Mouse (Mus musculus) hindbrain, embryonic 16.5 days (tissue): Measurements from ENCODE around the gene Nrsn2. TPM values are rescaled to one million over a fixed set of nuclear protein-coding genes. Genes with fewer than 3 reads are reported as not detected.
A peak's percentile ranks its signal among the peaks of the same experiment; 100 is the strongest.
"Not testable (repeated sequence)": the region's sequence is repeated elsewhere in the genome, so short reads cannot be mapped to it uniquely, and the experiment has no call there.

Source experiments
- ATAC-seq: fragments of 200-750 bp; cut with Nextera tagmentation; 2 replicates; pipeline ENCODE4 v1.8.0; 2017; ENCODE audit warnings: moderate TSS enrichment, moderate library complexity
- H3K27ac ChIP-seq: fragments of 300-500 bp; sonication (generic); 2 replicates; pipeline ENCODE4 v1.5.1; 2014; ENCODE audit warnings: low read depth, mild to moderate bottlenecking, control low read depth, low read length, moderate library complexity
- H3K27me3 ChIP-seq: fragments of 300-500 bp; sonication (generic); replicated peaks from 2 replicates; pipeline ENCODE4 v1.6.1; 2014; ENCODE audit warnings: low read length; ENCODE audit not compliant: control insufficient read depth, insufficient read depth
- H3K36me3 ChIP-seq: fragments of 300-500 bp; sonication (generic); 2 replicates; pipeline ENCODE4 v1.6.1; 2014; ENCODE audit warnings: mild to moderate bottlenecking, low read length, moderate library complexity, mixed read lengths; ENCODE audit not compliant: control insufficient read depth, insufficient read depth
- H3K4me1 ChIP-seq: fragments of 300-500 bp; sonication (generic); 2 replicates; pipeline ENCODE4 v1.6.1; 2014; ENCODE audit warnings: low read depth, low read length; ENCODE audit not compliant: control insufficient read depth, insufficient read depth
- H3K4me2 ChIP-seq: fragments of 300-500 bp; sonication (generic); 2 replicates; pipeline ENCODE4 v1.6.1; 2014; ENCODE audit warnings: mild to moderate bottlenecking, low read length, control low read depth, moderate library complexity
- H3K4me3 ChIP-seq: fragments of 300-500 bp; sonication (generic); 2 replicates; pipeline ENCODE4 v1.5.1; 2014; ENCODE audit warnings: mild to moderate bottlenecking, low read length, control low read depth, moderate library complexity
- H3K9ac ChIP-seq: fragments of 300-500 bp; sonication (generic); 2 replicates; pipeline ENCODE4 v1.6.1; 2014; ENCODE audit warnings: low read depth, mild to moderate bottlenecking, control low read depth, low read length, moderate library complexity
- H3K9me3 ChIP-seq: fragments of 300-500 bp; sonication (generic); 2 replicates; pipeline ENCODE4 v1.6.1; 2014; ENCODE audit warnings: mild to moderate bottlenecking, low read length, moderate library complexity; ENCODE audit not compliant: control insufficient read depth
- WGBS: fragments of 180-500 bp; shearing (Covaris S2); extraction: QIAGEN DNeasy Blood & Tissue Kit; methylation state at CpG from one replicate; pipeline ENCODE4 v1.1.7; 2014; 5-methylcytosine and 5-hydroxymethylcytosine counted together
- polyA plus RNA-seq: library from polyadenylated mRNA; unstranded; fragments of >200 nt; fragmentation: Nextera tagmentation; extraction: Ambion mirVana; gene quantifications from 2 replicates; pipeline ENCODE4 v1.2.1, GENCODE M21; 2015

Gene Nrsn2
- polyA plus RNA-seq, 1 experiment from 2014 or later = 72.0 TPM

DNA sequence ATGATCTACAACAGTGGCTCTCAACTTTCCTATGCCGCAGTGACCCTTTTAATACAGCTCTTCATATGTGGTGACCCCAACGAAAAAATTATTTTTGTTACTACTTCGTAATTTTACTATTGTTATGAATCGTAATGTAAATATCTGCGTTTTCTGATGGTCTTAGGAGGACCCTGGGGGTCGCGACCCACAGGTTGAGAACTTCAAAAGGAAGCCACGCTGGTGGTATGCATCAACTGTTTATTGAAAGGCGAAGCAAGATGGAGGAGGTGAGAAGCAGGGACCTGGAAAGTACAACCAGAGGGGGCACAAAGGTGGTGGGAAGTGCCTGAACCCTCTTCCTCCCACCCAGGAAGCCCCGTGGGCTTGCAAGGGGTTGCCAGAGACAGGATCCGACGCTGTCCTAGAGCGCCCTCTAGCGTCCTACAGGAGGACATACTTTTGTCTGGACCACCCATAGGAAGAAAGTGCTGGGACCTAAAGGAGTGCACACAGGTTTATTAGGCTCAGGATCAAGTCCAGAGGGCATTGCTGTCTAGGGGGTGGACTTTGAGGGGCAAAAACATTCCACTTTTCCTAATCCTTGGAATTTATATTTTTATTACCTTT, 7.8 kb downstream of the Nrsn2 start:
- Histone ChIP-seq H3K27ac (no peak overlapping the region), H3K4me3 (no peak overlapping the region), H3K9ac (no peak overlapping the region), H3K36me3 (no peaks in the 10 kb centered on the region), H3K4me1 (peaks cover 3% of the 10 kb centered on the region; the same call in 1 of the 2 replicates), H3K4me2 (0 out of 2 replicates have a peak overlapping the region, but pooled peaks have one; percentile 17), H3K27me3 (no peaks in the 10 kb centered on the region), H3K9me3 (no peaks in the 10 kb centered on the region)
- ATAC-seq = peak; percentile 48; the same call in 1 of the 2 replicates
- WGBS = 30% methylated on average over 14 of the region's 14 CpGs

- ATAC-seq = no peak
Observed at GRCm38 (mm10) chr2:152367917-152368316, 8.5 kb downstream of the Nrsn2 start.

GRCm38 (mm10) chr2:152363245-152364147, 12.9 kb downstream of the Nrsn2 start:
- no peaks in the 10 kb centered on the region for H3K27me3 ChIP-seq
- H3K4me1 ChIP-seq = peaks cover 3% of the 10 kb centered on the region; the same call in 1 of the 2 replicates
- H3K9ac ChIP-seq = peak overlapping the region; percentile 38; the same call in 1 of the 2 replicates
- peak overlapping the region; percentile 48 for H3K4me2 ChIP-seq
- no peaks in the 10 kb centered on the region for H3K36me3 ChIP-seq
- H3K27ac ChIP-seq = peak overlapping the region; percentile 65
- 11% methylated on average over 17 of the region's 17 CpGs for WGBS
- H3K4me3 ChIP-seq = peak overlapping the region; percentile 26
- no peaks in the 10 kb centered on the region for H3K9me3 ChIP-seq
- ATAC-seq = peak; percentile 67

More at GRCm38 (mm10) chr2:152367917-152368316, 8.5 kb downstream of the Nrsn2 start:
- WGBS = 86% methylated on average over 5 of the region's 5 CpGs
- no peak overlapping the region for H3K9ac ChIP-seq
- H3K4me3 ChIP-seq = no peak overlapping the region
- no peak overlapping the region for H3K27ac ChIP-seq
- H3K27me3 ChIP-seq = no peaks in the 10 kb centered on the region
- H3K4me1 ChIP-seq = peaks cover 3% of the 10 kb centered on the region; the same call in 1 of the 2 replicates
- no peaks in the 10 kb centered on the region for H3K36me3 ChIP-seq
- H3K9me3 ChIP-seq = no peaks in the 10 kb centered on the region
- H3K4me2 ChIP-seq = no peak overlapping the region

DNA sequence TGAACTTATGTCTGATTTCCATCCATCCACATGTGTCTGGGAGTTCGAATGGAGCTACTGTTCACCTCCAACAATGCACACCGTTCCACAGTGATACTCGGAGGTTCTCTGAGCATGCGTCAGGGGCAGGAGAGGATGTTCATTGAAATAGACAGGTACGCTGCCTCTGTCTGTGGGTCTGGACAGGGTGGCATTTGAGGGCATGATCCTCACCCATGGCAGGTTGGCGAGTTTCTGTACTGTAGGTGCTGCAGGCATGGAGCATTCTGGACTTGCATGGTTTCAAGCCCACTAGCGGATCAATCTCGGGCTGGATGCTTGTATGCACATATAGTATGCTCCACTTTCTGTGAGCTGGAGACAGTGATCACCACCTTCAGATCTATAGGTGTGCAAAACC, 15.2 kb downstream of the Nrsn2 start:
- no peak overlapping the region for H3K9ac ChIP-seq
- no peaks in the 10 kb centered on the region for H3K9me3 ChIP-seq
- H3K27me3 ChIP-seq = no peaks in the 10 kb centered on the region
- no peak for ATAC-seq
- H3K4me3 ChIP-seq = no peak overlapping the region
- no peaks in the 10 kb centered on the region for H3K36me3 ChIP-seq
- no peak overlapping the region for H3K27ac ChIP-seq
- 92% methylated on average over 8 of the region's 8 CpGs for WGBS
- no peak overlapping the region for H3K4me2 ChIP-seq
- peaks cover 3% of the 10 kb centered on the region; the same call in 1 of the 2 replicates for H3K4me1 ChIP-seq

DNA sequence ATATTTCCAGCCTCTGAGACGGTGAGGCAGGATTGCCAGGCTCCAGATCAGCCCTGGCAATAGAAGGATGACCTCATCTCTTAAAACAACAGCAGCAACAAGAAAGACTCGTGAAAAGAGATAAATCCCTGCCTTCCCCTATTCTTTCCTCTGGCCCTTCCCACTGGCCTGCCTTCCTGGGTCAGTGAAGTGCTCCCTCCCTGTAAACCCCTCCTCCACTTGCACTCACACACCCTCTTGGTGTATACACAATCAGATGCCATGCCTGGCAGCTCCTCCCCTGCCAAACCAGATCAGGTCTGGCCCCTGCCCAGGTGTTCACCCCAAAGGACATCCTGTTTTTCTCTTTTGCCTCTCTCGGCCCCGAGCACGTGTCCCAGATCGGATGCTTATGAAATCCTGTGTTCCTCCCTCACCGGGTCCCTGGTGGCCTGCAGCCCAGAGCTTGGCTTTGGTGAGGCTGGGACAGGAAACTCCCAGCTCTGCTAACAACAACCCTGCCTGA, 16.1 kb downstream of the Nrsn2 start:
- ATAC-seq = no peak
- Histone ChIP-seq H3K4me1 (peaks cover 3% of the 10 kb centered on the region; the same call in 1 of the 2 replicates), H3K4me2 (no peak overlapping the region), H3K9me3 (no peaks in the 10 kb centered on the region), H3K9ac (no peak overlapping the region), H3K36me3 (no peaks in the 10 kb centered on the region), H3K4me3 (no peak overlapping the region), H3K27me3 (no peaks in the 10 kb centered on the region), H3K27ac (no peak overlapping the region)
- 62% methylated on average over 7 of the region's 7 CpGs for WGBS

GRCm38 (mm10) chr2:152359616-152360015, 16.8 kb downstream of the Nrsn2 start:
- no peaks in the 10 kb centered on the region for H3K9me3 ChIP-seq
- H3K36me3 ChIP-seq = no peaks in the 10 kb centered on the region
- H3K27me3 ChIP-seq = no peaks in the 10 kb centered on the region
- H3K9ac ChIP-seq = no peak overlapping the region
- H3K4me1 ChIP-seq = peaks cover 3% of the 10 kb centered on the region; the same call in 1 of the 2 replicates
- H3K4me2 ChIP-seq = no peak overlapping the region
- no peak for ATAC-seq
- no peak overlapping the region for H3K27ac ChIP-seq
- H3K4me3 ChIP-seq = no peak overlapping the region
- WGBS = 75% methylated on average over 5 of the region's 5 CpGs

DNA sequence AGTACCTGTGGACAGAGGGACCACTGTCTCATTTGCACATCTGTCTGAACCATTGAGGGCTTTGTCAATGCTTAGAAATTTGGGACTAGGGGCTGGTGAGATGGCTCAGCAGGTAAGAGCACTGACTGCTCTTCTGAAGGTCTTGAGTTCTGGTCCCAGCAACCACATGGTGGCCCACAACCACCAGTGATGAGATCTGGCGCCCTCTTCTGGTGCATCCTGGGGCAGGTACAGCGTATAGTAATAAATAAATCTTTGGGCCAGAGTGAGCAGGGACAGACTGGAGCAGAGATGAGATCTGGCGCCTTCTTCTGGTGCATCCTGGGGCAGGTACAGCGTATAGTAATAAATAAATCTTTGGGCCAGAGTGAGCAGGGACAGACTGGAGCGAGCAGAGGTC, 17.5 kb downstream of the Nrsn2 start:
- not testable (repeated sequence) for H3K4me1 ChIP-seq, H3K36me3 ChIP-seq, ATAC-seq, H3K27ac ChIP-seq, H3K9me3 ChIP-seq, H3K9ac ChIP-seq, H3K4me2 ChIP-seq, H3K27me3 ChIP-seq, H3K4me3 ChIP-seq
- 73% methylated on average over 5 of the region's 5 CpGs for WGBS

GRCm38 (mm10) chr2:152357254-152357653, 19.2 kb downstream of the Nrsn2 start:
- no peaks in the 10 kb centered on the region for H3K9me3 ChIP-seq
- H3K27me3 ChIP-seq = no peaks in the 10 kb centered on the region
- H3K27ac ChIP-seq = no peak overlapping the region
- H3K9ac ChIP-seq = no peak overlapping the region
- no peaks in the 10 kb centered on the region for H3K36me3 ChIP-seq
- no peak overlapping the region for H3K4me2 ChIP-seq
- no peaks in the 10 kb centered on the region for H3K4me1 ChIP-seq
- no peak overlapping the region for H3K4me3 ChIP-seq
- ATAC-seq = no peak
- WGBS = 90% methylated on average over 3 of the region's 3 CpGs
